In the genomic region with DNA sequence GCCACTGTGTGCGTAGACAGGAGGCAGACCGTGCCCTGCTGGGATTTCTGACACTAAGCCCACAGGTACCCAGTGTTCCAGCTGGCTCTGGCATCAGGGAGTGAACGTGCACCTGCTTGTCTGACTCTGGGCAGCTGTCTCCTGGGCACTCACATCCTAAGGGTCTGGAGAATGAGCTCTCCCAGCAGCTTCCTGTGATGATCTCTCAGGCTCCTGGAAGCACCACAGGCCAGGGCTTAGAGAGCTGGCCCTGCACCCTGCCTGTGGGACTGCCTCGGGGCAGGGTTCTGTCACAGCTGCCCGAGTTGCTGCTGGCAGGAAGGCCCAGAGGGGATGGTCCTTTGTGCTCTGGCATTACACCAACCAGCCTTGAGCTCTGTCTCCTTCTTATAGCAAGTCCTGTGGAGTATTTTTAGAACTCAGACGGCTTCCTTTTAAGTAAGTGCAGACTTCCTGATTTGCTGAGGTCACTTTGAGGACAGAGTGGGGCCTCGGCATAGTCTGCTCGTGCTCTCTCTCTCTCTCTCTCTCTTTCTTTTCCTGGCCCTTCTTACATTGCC, we compare ENCODE assay signal across 8 mouse cellular contexts. TPM values are rescaled to one million over a fixed set of nuclear protein-coding genes. Genes with fewer than 3 reads are reported as not detected.
DNase-seq lines count a peak whose midpoint lies in the region; ATAC-seq and TF ChIP-seq lines count a peak whose summit lies in the region.

No protein-coding gene starts in this region.

- H3K9ac ChIP-seq in CH12.LX (ENCODE audit: insufficient read depth, low read depth) = no peak overlapping the region
- H3K9ac ChIP-seq in embryonic facial prominence, embryonic 14.5 days (ENCODE audit: low read depth, low read length) = no peak overlapping the region
- no peak overlapping the region for H3K9ac ChIP-seq in limb, embryonic 12.5 days (replicated peaks)
- H3K9ac ChIP-seq in midbrain, embryonic 12.5 days (replicated peaks) = no peak overlapping the region

- in situ Hi-C loops in CH12.LX (cut with MboI; ENCODE audit: low pct_ligation_motif_present, low pct_unique_long_range_greater_than_20kb, low sequenced_read_pairs) = loop anchor here (25.0 kb wide), 1 partner anchor 518 kb away; a partner anchor contains a TSS

- ATAC-seq in embryonic facial prominence, embryonic 14.5 days (ENCODE audit: low read depth) = peak; percentile 80
- 0 out of 2 replicates have a peak, but pooled peaks have one; percentile 24 for ATAC-seq in limb, embryonic 12.5 days (ENCODE audit: insufficient number of reproducible peaks, insufficient read depth, low FRiP score, low TSS enrichment, low read depth)
- ATAC-seq in midbrain, embryonic 12.5 days (ENCODE audit: low FRiP score, low read depth) = no peak

- H3K4me1 ChIP-seq in CH12.LX (ENCODE audit: control insufficient read depth in 1 of 2, insufficient read depth in 2 of 2) = peaks cover 7 to 26% of the 10 kb centered on the region in 2 experiments
- H3K4me1 ChIP-seq in embryonic facial prominence, embryonic 14.5 days (ENCODE audit: control insufficient read depth, insufficient read depth, low read length) = peaks cover 9% of the 10 kb centered on the region
- peaks cover 29% of the 10 kb centered on the region for H3K4me1 ChIP-seq in limb, embryonic 12.5 days (replicated peaks)
- H3K4me1 ChIP-seq in midbrain, embryonic 12.5 days = peaks cover 27% of the 10 kb centered on the region

- peak; percentile 29 to 49 for DNase-seq in cerebellum, adult 18-20 months
- DNase-seq in cerebellum, postnatal 4 days (ENCODE audit: low spot score in 2 of 2) = no peak
- peak; percentile 87 for DNase-seq in CH12.LX (ENCODE audit: extremely low read depth)
- peak; percentile 90 for DNase-seq in embryonic facial prominence, embryonic 14.5 days (ENCODE audit: low spot score)
- DNase-seq in heart, postnatal 36 days = peak; percentile 59 to 70
- DNase-seq in retina, embryonic 14.5 days (ENCODE audit: low spot score) = no peak

- no peak; the same call in 1 of the 2 replicates for TF ChIP-seq RAD21 in CH12.LX (IDR thresholded peaks at IDR 0.05; ENCODE audit: low read depth, low read length)

- dilution Hi-C loops in CH12.LX (cut with MboI; ENCODE audit: extremely low pct_ligation_motif_present, extremely low pct_unique_long_range_greater_than_20kb, low sequenced_read_pairs) = no loop called here

- no peaks in the 10 kb centered on the region for H3K27me3 ChIP-seq in CH12.LX (replicated peaks)
- H3K27me3 ChIP-seq in embryonic facial prominence, embryonic 14.5 days (replicated peaks; ENCODE audit: control insufficient read depth, insufficient read depth, low read length) = no peaks in the 10 kb centered on the region
- no peaks in the 10 kb centered on the region for H3K27me3 ChIP-seq in limb, embryonic 12.5 days
- H3K27me3 ChIP-seq in midbrain, embryonic 12.5 days = no peaks in the 10 kb centered on the region

- intact Hi-C loops in heart, postnatal 36 days (cut with DNase I) = no loop called here

- TF ChIP-seq CTCF in CH12.LX (conservative IDR thresholded peaks at IDR 0.05 in 1 of 2, IDR thresholded peaks at IDR 0.05 in 1 of 2; ENCODE audit: low read depth in 2 of 2, low read length in 2 of 2) = no peak

- no peaks in the 10 kb centered on the region for H3K9me3 ChIP-seq in CH12.LX (replicated peaks; ENCODE audit: low read length)
- H3K9me3 ChIP-seq in embryonic facial prominence, embryonic 14.5 days (ENCODE audit: control insufficient read depth, low read length) = no peaks in the 10 kb centered on the region
- H3K9me3 ChIP-seq in limb, embryonic 12.5 days = no peaks in the 10 kb centered on the region
- no peaks in the 10 kb centered on the region for H3K9me3 ChIP-seq in midbrain, embryonic 12.5 days

- peak overlapping the region; percentile 8; the same call in 1 of the 2 replicates for H3K4me2 ChIP-seq in CH12.LX (ENCODE audit: insufficient read depth, low read depth, poor library complexity, severe bottlenecking)
- H3K4me2 ChIP-seq in embryonic facial prominence, embryonic 14.5 days (ENCODE audit: low read depth, low read length) = no peak overlapping the region
- H3K4me2 ChIP-seq in limb, embryonic 12.5 days = no peak overlapping the region
- H3K4me2 ChIP-seq in midbrain, embryonic 12.5 days (replicated peaks) = no peak overlapping the region

- TF ChIP-seq EP300 in CH12.LX (IDR thresholded peaks at IDR 0.05; ENCODE audit: low read length) = no peak

- TF ChIP-seq POLR2A in CH12.LX (IDR thresholded peaks at IDR 0.05; ENCODE audit: low read depth, low read length) = 0 out of 2 replicates have a peak, but pooled peaks have one; percentile 25

- H3K4me3 ChIP-seq in CH12.LX (replicated peaks in 1 of 3; ENCODE audit: low read depth in 2 of 3, low read length in 2 of 3, poor library complexity in 1 of 3) = peak overlapping the region in 1 of 3 experiments; percentile 22
- no peak overlapping the region for H3K4me3 ChIP-seq in embryonic facial prominence, embryonic 14.5 days (ENCODE audit: low read depth, low read length)
- no peak overlapping the region for H3K4me3 ChIP-seq in limb, embryonic 12.5 days (replicated peaks)
- H3K4me3 ChIP-seq in midbrain, embryonic 12.5 days = no peak overlapping the region

- 21% methylated on average over 8 of the region's 8 CpGs for WGBS in embryonic facial prominence, embryonic 14.5 days
- 33% methylated on average over 8 of the region's 8 CpGs for WGBS in limb, embryonic 12.5 days
- 57% methylated on average over 8 of the region's 8 CpGs for WGBS in midbrain, embryonic 12.5 days

- H3K36me3 ChIP-seq in CH12.LX (replicated peaks in 1 of 2; ENCODE audit: control insufficient read depth in 1 of 2, insufficient read depth in 1 of 2, low read length in 1 of 2) = peaks cover 43 to 85% of the 10 kb centered on the region in 2 experiments
- H3K36me3 ChIP-seq in embryonic facial prominence, embryonic 14.5 days (ENCODE audit: control insufficient read depth, insufficient read depth, low read length) = no peaks in the 10 kb centered on the region
- no peaks in the 10 kb centered on the region for H3K36me3 ChIP-seq in limb, embryonic 12.5 days
- no peaks in the 10 kb centered on the region for H3K36me3 ChIP-seq in midbrain, embryonic 12.5 days

- H3K27ac ChIP-seq in CH12.LX (ENCODE audit: insufficient read depth, low read depth) = peak overlapping the region; percentile 67
- H3K27ac ChIP-seq in embryonic facial prominence, embryonic 14.5 days (replicated peaks; ENCODE audit: low read depth, low read length) = peak overlapping the region; percentile 40; the same call in 1 of the 2 replicates
- peak overlapping the region; percentile 57 for H3K27ac ChIP-seq in limb, embryonic 12.5 days
- 0 out of 2 replicates have a peak overlapping the region, but pooled peaks have one; percentile 35 for H3K27ac ChIP-seq in midbrain, embryonic 12.5 days (replicated peaks)

- H3K79me2 ChIP-seq in CH12.LX (replicated peaks; ENCODE audit: control insufficient read depth, extremely low read depth, insufficient read depth, poor library complexity, severe bottlenecking) = no peaks in the 10 kb centered on the region

TF ChIP-seq in CH12.LX, 34 proteins besides CTCF, POLR2A, EP300 and RAD21:
- TF ChIP-seq CHD1 (IDR thresholded peaks at IDR 0.05; ENCODE audit: low read depth, low read length) (no peak), MAX (IDR thresholded peaks at IDR 0.05; ENCODE audit: low read length) (no peak; the same call in 1 of the 2 replicates), JUN (IDR thresholded peaks at IDR 0.05; ENCODE audit: insufficient read depth, low read depth, low read length) (no peak), MAFK (IDR thresholded peaks at IDR 0.05; ENCODE audit: insufficient replicate concordance, low read length) (no peak), PAX5 (IDR thresholded peaks at IDR 0.05; ENCODE audit: low read length) (no peak), ETS1 (conservative IDR thresholded peaks at IDR 0.05; ENCODE audit: low read depth, low read length) (0 out of 2 replicates have a peak, but pooled peaks have one; percentile 12), ZNF384 (IDR thresholded peaks at IDR 0.05; ENCODE audit: low read depth, low read length) (no peak), GABPA (IDR thresholded peaks at IDR 0.05; ENCODE audit: insufficient replicate concordance, low read depth, low read length) (no peak), NRF1 (IDR thresholded peaks at IDR 0.05; ENCODE audit: low read depth, low read length) (no peak), USF2 (conservative IDR thresholded peaks at IDR 0.05; ENCODE audit: low read depth, low read length) (no peak), IRF4 (IDR thresholded peaks at IDR 0.05; ENCODE audit: low read depth, low read length) (no peak; the same call in 1 of the 2 replicates), POLR2AphosphoS2 (IDR thresholded peaks at IDR 0.05; ENCODE audit: low read depth, low read length) (no peak), SMC3 (IDR thresholded peaks at IDR 0.05; ENCODE audit: low read depth, low read length) (no peak; the same call in 1 of the 2 replicates), MEF2A (IDR thresholded peaks at IDR 0.05; ENCODE audit: borderline replicate concordance, low read depth, low read length) (peak; percentile 95), SIN3A (IDR thresholded peaks at IDR 0.05; ENCODE audit: low read length) (no peak), ELF1 (IDR thresholded peaks at IDR 0.05; ENCODE audit: low read depth, low read length) (peak; percentile 75), MYC (IDR thresholded peaks at IDR 0.05; ENCODE audit: low read depth, low read length) (no peak), CHD2 (IDR thresholded peaks at IDR 0.05; ENCODE audit: low read length) (no peak), MAZ (IDR thresholded peaks at IDR 0.05; ENCODE audit: low read depth, low read length) (no peak), TCF12 (IDR thresholded peaks at IDR 0.05; ENCODE audit: low read depth, low read length) (no peak), ZMIZ1 (IDR thresholded peaks at IDR 0.05; ENCODE audit: low read depth, low read length) (no peak), BHLHE40 (IDR thresholded peaks at IDR 0.05; ENCODE audit: low read depth, low read length) (peak; percentile 80), TBP (conservative IDR thresholded peaks at IDR 0.05; ENCODE audit: low read depth, low read length) (0 out of 2 replicates have a peak, but pooled peaks have one; percentile 64), NELFE (IDR thresholded peaks at IDR 0.05; ENCODE audit: low read depth, low read length) (no peak)

RNA-seq across cellular contexts. Expression of a gene that starts 23.2 kb away (rescaled TPM):
- 55.9 and 58.5 TPM in 2 replicates for total RNA-seq in CH12.LX (2012; rRNA removed)
- 82.8 and 85.0 TPM in 2 replicates for total RNA-seq in CH12.LX (2014; rRNA removed)
- 45.0 and 54.5 TPM in 2 replicates for polyA plus RNA-seq in CH12.LX (2012; ENCODE audit: insufficient read length, low read depth)
- 59.0 and 66.4 TPM in 2 replicates for polyA plus RNA-seq in embryonic facial prominence, embryonic 14.5 days (2014; fragmentation: Nextera tagmentation; extraction: Ambion mirVana)
- 10 to 100 TPM; 49.5 to 51.3 TPM for total RNA-seq in heart, postnatal 36 days (2021)
- polyA plus RNA-seq in limb, embryonic 12.5 days (2016; fragmentation: Nextera tagmentation; extraction: Ambion mirVana) = 91.0 and 97.5 TPM in 2 replicates
- 110 and 115 TPM in 2 replicates for polyA plus RNA-seq in midbrain, embryonic 12.5 days (2016; fragmentation: Nextera tagmentation; extraction: Ambion mirVana)

Comparison
In these comparisons a context has a peak if more than half of its experiments do, and no peak if none do; other contexts are left out.
1. DNase-seq: peak in cerebellum, adult 18-20 months (2 of 2), CH12.LX (single experiment), embryonic facial prominence, embryonic 14.5 days (single experiment) and heart, postnatal 36 days (2 of 2); none in cerebellum, postnatal 4 days (0 of 2) and retina, embryonic 14.5 days (single experiment).
2. Peak in every context shown above with its lines, with median percentiles within 50 percentile points of each other: H3K27ac ChIP-seq.